Mouse (Mus musculus): ENCODE measurements around the gene Asl. TPM values are rescaled to one million over a fixed set of nuclear protein-coding genes. Genes with fewer than 3 reads are reported as not detected.

Asl gene
- polyA plus RNA-seq, 1 experiment from 2014 or later = 291 TPM

- Histone ChIP-seq H3K4me2 (ENCODE audit: low read depth, low read length) (0 out of 2 replicates have a peak overlapping the region, but pooled peaks have one; percentile 6), H3K4me1 (ENCODE audit: insufficient read depth) (peaks cover 4% of the 10 kb centered on the region; the same call in 1 of the 2 replicates), H3K27me3 (ENCODE audit: insufficient read depth, low read length) (no peaks in the 10 kb centered on the region), H3K9me3 (ENCODE audit: low read length) (no peaks in the 10 kb centered on the region), H3K27ac (ENCODE audit: low read depth) (no peak overlapping the region), H3K4me3 (ENCODE audit: low read depth, low read length) (no peak overlapping the region), H3K36me3 (replicated peaks; ENCODE audit: insufficient read depth, low read length) (peaks cover 23% of the 10 kb centered on the region), H3K9ac (replicated peaks) (no peak overlapping the region)
- no peak for ATAC-seq
- WGBS (ENCODE audit: insufficient replicate concordance) = 81% methylated on average over 2 of the region's 2 CpGs
- DNase-seq = no peak
- TF ChIP-seq EP300 (IDR thresholded peaks at IDR 0.05; ENCODE audit: low read depth) = no peak
- TF ChIP-seq CTCF (IDR thresholded peaks at IDR 0.05; ENCODE audit: low read depth) = no peak
Measured at GRCm38 (mm10) chr5:130056303-130056702, 27.3 kb upstream of the Asl start.

- Histone ChIP-seq H3K9ac (replicated peaks) (no peak overlapping the region; the same call in 1 of the 2 replicates), H3K36me3 (replicated peaks; ENCODE audit: insufficient read depth, low read length) (peaks cover 29% of the 10 kb centered on the region), H3K4me3 (ENCODE audit: low read depth, low read length) (no peak overlapping the region), H3K27me3 (ENCODE audit: insufficient read depth, low read length) (no peaks in the 10 kb centered on the region), H3K9me3 (ENCODE audit: low read length) (no peaks in the 10 kb centered on the region), H3K27ac (ENCODE audit: low read depth) (0 out of 2 replicates have a peak overlapping the region, but pooled peaks have one; percentile 29), H3K4me2 (ENCODE audit: low read depth, low read length) (0 out of 2 replicates have a peak overlapping the region, but pooled peaks have one; percentile 6), H3K4me1 (ENCODE audit: insufficient read depth) (peaks cover 4% of the 10 kb centered on the region; the same call in 1 of the 2 replicates)
- no peak for TF ChIP-seq EP300 (IDR thresholded peaks at IDR 0.05; ENCODE audit: low read depth)
- TF ChIP-seq CTCF (IDR thresholded peaks at IDR 0.05; ENCODE audit: low read depth) = no peak
- DNase-seq = no peak
- WGBS (ENCODE audit: insufficient replicate concordance) = 72% methylated on average over 4 of the region's 4 CpGs
- ATAC-seq = peak; percentile 69
Measured at GRCm38 (mm10) chr5:130055688-130056087, 26.6 kb upstream of the Asl start.

GRCm38 (mm10) chr5:130052955-130053354 lies 23.9 kb upstream of the Asl start:
- 86% methylated on average over 6 of the region's 6 CpGs for WGBS (ENCODE audit: insufficient replicate concordance)
- peaks cover 35% of the 10 kb centered on the region for H3K36me3 ChIP-seq (replicated peaks; ENCODE audit: insufficient read depth, low read length)
- no peak overlapping the region for H3K4me2 ChIP-seq (ENCODE audit: low read depth, low read length)

GRCm38 (mm10) chr5:130052510-130052909 lies 23.5 kb upstream of the Asl start:
- 85% methylated on average over 5 of the region's 5 CpGs for WGBS (ENCODE audit: insufficient replicate concordance)
- ATAC-seq (no peak), DNase-seq (no peak)
- TF ChIP-seq EP300 (IDR thresholded peaks at IDR 0.05; ENCODE audit: low read depth) = no peak
- TF ChIP-seq CTCF (IDR thresholded peaks at IDR 0.05; ENCODE audit: low read depth) = no peak
- Histone ChIP-seq H3K27ac (ENCODE audit: low read depth) (no peak overlapping the region), H3K27me3 (ENCODE audit: insufficient read depth, low read length) (no peaks in the 10 kb centered on the region), H3K9ac (replicated peaks) (no peak overlapping the region), H3K9me3 (ENCODE audit: low read length) (no peaks in the 10 kb centered on the region), H3K36me3 (replicated peaks; ENCODE audit: insufficient read depth, low read length) (peaks cover 38% of the 10 kb centered on the region), H3K4me1 (ENCODE audit: insufficient read depth) (no peaks in the 10 kb centered on the region), H3K4me3 (ENCODE audit: low read depth, low read length) (no peak overlapping the region), H3K4me2 (ENCODE audit: low read depth, low read length) (no peak overlapping the region)

More at GRCm38 (mm10) chr5:130052955-130053354, 23.9 kb upstream of the Asl start:
- Histone ChIP-seq H3K27ac (ENCODE audit: low read depth) (no peak overlapping the region), H3K4me3 (ENCODE audit: low read depth, low read length) (no peak overlapping the region), H3K27me3 (ENCODE audit: insufficient read depth, low read length) (no peaks in the 10 kb centered on the region), H3K9me3 (ENCODE audit: low read length) (no peaks in the 10 kb centered on the region), H3K9ac (replicated peaks) (no peak overlapping the region), H3K4me1 (ENCODE audit: insufficient read depth) (no peaks in the 10 kb centered on the region)
- DNase-seq (no peak), ATAC-seq (no peak)
- TF ChIP-seq EP300 (IDR thresholded peaks at IDR 0.05; ENCODE audit: low read depth) = no peak

- H3K4me3 ChIP-seq (ENCODE audit: low read depth, low read length) = no peak overlapping the region
- H3K27ac ChIP-seq (ENCODE audit: low read depth) = no peak overlapping the region
- H3K4me1 ChIP-seq (ENCODE audit: insufficient read depth) = no peaks in the 10 kb centered on the region
- H3K36me3 ChIP-seq (replicated peaks; ENCODE audit: insufficient read depth, low read length) = peaks cover 50% of the 10 kb centered on the region
- no peak for DNase-seq
- ATAC-seq = no peak
- no peak for TF ChIP-seq EP300 (IDR thresholded peaks at IDR 0.05; ENCODE audit: low read depth)
- TF ChIP-seq CTCF (IDR thresholded peaks at IDR 0.05; ENCODE audit: low read depth) = no peak
- no peaks in the 10 kb centered on the region for H3K27me3 ChIP-seq (ENCODE audit: insufficient read depth, low read length)
- 86% methylated on average over 15 of the region's 15 CpGs for WGBS (ENCODE audit: insufficient replicate concordance)
- H3K4me2 ChIP-seq (ENCODE audit: low read depth, low read length) = no peak overlapping the region
- no peaks in the 10 kb centered on the region for H3K9me3 ChIP-seq (ENCODE audit: low read length)
- no peak overlapping the region for H3K9ac ChIP-seq (replicated peaks)
Measured at GRCm38 (mm10) chr5:130051073-130051860, 22.2 kb upstream of the Asl start.

GRCm38 (mm10) chr5:130050416-130050815 lies 21.4 kb upstream of the Asl start:
- Histone ChIP-seq H3K27ac (ENCODE audit: low read depth) (no peak overlapping the region), H3K4me2 (ENCODE audit: low read depth, low read length) (no peak overlapping the region), H3K9me3 (ENCODE audit: low read length) (no peaks in the 10 kb centered on the region), H3K27me3 (ENCODE audit: insufficient read depth, low read length) (no peaks in the 10 kb centered on the region), H3K4me1 (ENCODE audit: insufficient read depth) (no peaks in the 10 kb centered on the region), H3K9ac (replicated peaks) (no peak overlapping the region), H3K4me3 (ENCODE audit: low read depth, low read length) (no peak overlapping the region), H3K36me3 (replicated peaks; ENCODE audit: insufficient read depth, low read length) (peaks cover 50% of the 10 kb centered on the region)
- no peak for DNase-seq
- no peak for ATAC-seq
- TF ChIP-seq CTCF (IDR thresholded peaks at IDR 0.05; ENCODE audit: low read depth) (no peak), EP300 (IDR thresholded peaks at IDR 0.05; ENCODE audit: low read depth) (no peak)
- WGBS (ENCODE audit: insufficient replicate concordance) = 81% methylated on average over 6 of the region's 6 CpGs

Measured in liver, postnatal 0 days (tissue).